Comparison of ENCODE assay signal across 9 mouse cellular contexts in genomic region chr8:12983681-12984467, GRCm38 (mm10). TPM values are rescaled to one million over a fixed set of nuclear protein-coding genes. Genes with fewer than 3 reads are reported as not detected.
DNase-seq lines count a peak whose midpoint lies in the region; ATAC-seq lines count a peak whose summit lies in the region.
"Had no signal": no experiment of that assay in that cellular context is flagged by ENCODE, and none has a peak within 500 bp of the region (broad histone marks: within the 10 kb centered on the region; RNA-seq: fewer than 3 reads in every experiment).

No protein-coding gene starts in this region.

- DNase-seq in adrenal gland, adult 2 months: peak; percentile 77
- DNase-seq in cerebellum, adult 11 months: peak; percentile 81
- peak; percentile 47 for DNase-seq in lung, postnatal 14 days
- no peak for DNase-seq in embryo, embryonic 10.5 days (ENCODE audit: low spot score)
- DNase-seq in heart, postnatal 14 days: no peak
- DNase-seq in heart, postnatal 25 days (ENCODE audit: low spot score): no peak
- DNase-seq: liver, embryonic 13.5 days had no signal

- intact Hi-C loops in heart, postnatal 14 days (cut with DNase I): loop anchor here (5.0 kb wide), 1 partner anchor 228 kb away; no protein-coding TSS in a partner anchor
- intact Hi-C loops in heart, postnatal 25 days (cut with DNase I): loop anchor here (5.0 kb wide), 1 partner anchor 118 kb away; no protein-coding TSS in a partner anchor

- ATAC-seq in granulocyte monocyte progenitor cell, adult 5-6 weeks (replicated peaks; ENCODE audit: poor library complexity, severe bottlenecking): peak; percentile 99

RNA-seq across cellular contexts. Expression of gene F7, which starts 42.0 kb away (rescaled TPM):
- total RNA-seq in adrenal gland, adult 2 months (2021): 1 to 10 TPM in 1 of 2 experiments, under 1 TPM in 1; 0.24 to 1.8 TPM
- polyA plus RNA-seq in adrenal gland, adult 2 months (2012; rRNA removed): 0.12 and 0.33 TPM in 2 replicates
- total RNA-seq in granulocyte monocyte progenitor cell, adult 5-6 weeks (2014; fragmentation: Nextera tagmentation): 1.3 TPM in 1 of 2 replicates, not detected in the other
- 0.46 and 1.0 TPM in 2 replicates for total RNA-seq in granulocyte monocyte progenitor cell, adult 5-6 weeks (2017)
- total RNA-seq in heart, postnatal 14 days (2021): under 1 TPM; 0.15 to 0.19 TPM
- total RNA-seq in heart, postnatal 25 days (2021): under 1 TPM in 1 of 2 experiments, not detected in 1; 0.14 TPM
- polyA plus RNA-seq: stomach, embryonic 14.5 days had no signal

RNA-seq across cellular contexts. Expression of gene F10, which starts 53.2 kb away (rescaled TPM):
- total RNA-seq in adrenal gland, adult 2 months (2021): 1 to 10 TPM in 1 of 2 experiments, under 1 TPM in 1; 0.66 to 4.1 TPM
- 0.17 and 0.52 TPM in 2 replicates for polyA plus RNA-seq in adrenal gland, adult 2 months (2012; rRNA removed)
- 27.7 and 33.4 TPM in 2 replicates for total RNA-seq in granulocyte monocyte progenitor cell, adult 5-6 weeks (2014; fragmentation: Nextera tagmentation)
- 21.3 and 23.1 TPM in 2 replicates for total RNA-seq in granulocyte monocyte progenitor cell, adult 5-6 weeks (2017)
- total RNA-seq in heart, postnatal 14 days (2021): under 1 TPM; 0.67 to 0.71 TPM
- under 1 TPM; 0.45 to 0.57 TPM for total RNA-seq in heart, postnatal 25 days (2021)

Comparison
In these comparisons a context has a peak if more than half of its experiments do, and no peak if none do; other contexts are left out.
1. DNase-seq: peak in adrenal gland, adult 2 months (single experiment), cerebellum, adult 11 months (single experiment) and lung, postnatal 14 days (single experiment); none in embryo, embryonic 10.5 days (single experiment), heart, postnatal 14 days (0 of 2) and heart, postnatal 25 days (single experiment).
2. RNA of gene F10, which starts 53.2 kb away (total RNA-seq): 21.3 to 33.4 TPM in granulocyte monocyte progenitor cell, adult 5-6 weeks; 0.66 to 4.1 TPM in adrenal gland, adult 2 months, 0.67 to 0.71 TPM in heart, postnatal 14 days and 0.45 to 0.57 TPM in heart, postnatal 25 days; every median in the first group is over 4 times any median in the second.